Mouse (Mus musculus) intestine, embryonic 16.5 days (tissue): ENCODE measurements around the gene Bicral. TPM values are rescaled to one million over a fixed set of nuclear protein-coding genes. Genes with fewer than 3 reads are reported as not detected.

Source experiments
- ATAC-seq: fragments of 200-750 bp; cut with Nextera tagmentation; 2 replicates; pipeline ENCODE4 v1.8.0; 2017; ENCODE audit warnings: moderate TSS enrichment, moderate library complexity
- H3K27ac ChIP-seq: fragments of 300-500 bp; sonication (generic); 2 replicates; pipeline ENCODE4 v1.5.1; 2014; ENCODE audit warnings: mild to moderate bottlenecking, low read length
- H3K27me3 ChIP-seq: fragments of 300-500 bp; sonication (generic); replicated peaks from 2 replicates; pipeline ENCODE4 v1.6.1; 2014; ENCODE audit warnings: low read length, control low read depth, mixed read lengths; ENCODE audit not compliant: control insufficient read depth, insufficient read depth
- H3K36me3 ChIP-seq: fragments of 300-500 bp; sonication (generic); 2 replicates; pipeline ENCODE4 v1.6.1; 2014; ENCODE audit warnings: low read length, control low read depth; ENCODE audit not compliant: control insufficient read depth, insufficient read depth
- H3K4me1 ChIP-seq: fragments of 300-500 bp; sonication (generic); 2 replicates; pipeline ENCODE4 v1.6.1; 2014; ENCODE audit warnings: low read length, control low read depth, mixed read lengths; ENCODE audit not compliant: control insufficient read depth, insufficient read depth
- H3K4me2 ChIP-seq: fragments of 300-500 bp; sonication (generic); 2 replicates; pipeline ENCODE4 v1.6.1; 2014; ENCODE audit warnings: low read depth, low read length, control low read depth
- H3K4me3 ChIP-seq: fragments of 300-500 bp; sonication (generic); 2 replicates; pipeline ENCODE4 v1.5.1; 2014; ENCODE audit warnings: mild to moderate bottlenecking, low read length
- H3K9ac ChIP-seq: fragments of 300-500 bp; sonication (generic); 2 replicates; pipeline ENCODE4 v1.6.1; 2014; ENCODE audit warnings: low read depth, low read length
- H3K9me3 ChIP-seq: fragments of 300-500 bp; sonication (generic); 2 replicates; pipeline ENCODE4 v1.6.1; 2016; ENCODE audit warnings: low read length, control low read depth; ENCODE audit not compliant: control insufficient read depth
- WGBS: fragments of 180-500 bp; shearing (Covaris S2); extraction: QIAGEN DNeasy Blood & Tissue Kit; methylation state at CpG from one replicate; pipeline ENCODE4 v1.1.7; 2014; 5-methylcytosine and 5-hydroxymethylcytosine counted together
- polyA plus RNA-seq: library from polyadenylated mRNA; unstranded; fragments of >200 nt; fragmentation: Nextera tagmentation; extraction: Ambion mirVana; gene quantifications from 2 replicates; pipeline ENCODE4 v1.2.1, GENCODE M21; 2015

Gene Bicral
- polyA plus RNA-seq = 3.0 TPM in 2 replicates

DNA sequence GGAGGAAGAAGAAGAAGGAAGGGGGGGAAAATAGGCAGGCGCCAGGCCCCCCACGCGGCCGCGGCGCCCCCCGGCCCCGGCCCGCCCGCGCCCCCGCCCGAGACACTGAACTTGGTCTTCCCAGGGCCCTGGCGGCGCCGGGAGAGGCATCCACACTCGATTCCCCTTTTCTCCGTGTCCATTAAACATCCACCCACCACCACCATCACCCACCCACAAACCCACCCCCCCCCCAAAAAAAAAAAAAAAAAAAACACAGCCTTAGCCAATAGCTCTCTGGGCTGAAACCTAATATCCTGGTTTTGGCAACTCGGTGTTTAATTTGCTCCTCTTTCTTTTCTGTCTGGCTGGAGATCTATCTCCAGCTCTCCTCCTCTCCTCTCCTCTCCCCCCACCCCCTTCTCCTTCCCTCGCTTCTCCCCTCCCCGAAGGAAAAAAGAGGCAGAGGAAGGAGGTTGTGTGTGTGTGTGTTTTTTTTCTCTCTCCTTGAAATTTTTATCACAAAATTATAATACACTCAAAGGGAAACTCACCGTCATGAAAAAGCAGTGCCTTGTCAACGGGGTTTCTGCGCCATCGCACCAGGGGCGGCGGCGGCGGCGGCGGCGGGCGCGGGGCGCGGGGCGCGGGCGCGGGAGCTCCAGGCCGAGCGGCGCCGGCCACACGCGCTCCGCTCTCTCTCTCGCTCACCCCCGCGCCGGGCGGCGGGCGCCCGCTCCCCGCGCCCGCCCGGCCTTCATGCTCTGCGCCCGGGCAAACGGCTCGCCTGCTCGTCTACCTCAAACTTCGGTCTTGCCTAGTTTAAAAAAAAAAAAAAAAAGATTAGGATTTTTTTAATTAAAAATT, at the start of gene Bicral:
Gene Bicral (minus strand): TSS at position 580 of the 846 bp plus-strand sequence.
- peak; percentile 66 for ATAC-seq
- Histone ChIP-seq H3K9ac (peak within 1 kb of the TSS; percentile 100), H3K4me3 (peak within 1 kb of the TSS; percentile 82), H3K4me2 (peak within 1 kb of the TSS; percentile 45), H3K9me3 (no peaks in the 10 kb centered on the region), H3K27ac (peak within 1 kb of the TSS; percentile 100), H3K36me3 (no peaks in the 10 kb centered on the region), H3K4me1 (peaks cover 18% of the 10 kb centered on the region), H3K27me3 (no peaks in the 10 kb centered on the region)
- WGBS = under 1% methylated on average over 59 of the region's 65 CpGs

DNA sequence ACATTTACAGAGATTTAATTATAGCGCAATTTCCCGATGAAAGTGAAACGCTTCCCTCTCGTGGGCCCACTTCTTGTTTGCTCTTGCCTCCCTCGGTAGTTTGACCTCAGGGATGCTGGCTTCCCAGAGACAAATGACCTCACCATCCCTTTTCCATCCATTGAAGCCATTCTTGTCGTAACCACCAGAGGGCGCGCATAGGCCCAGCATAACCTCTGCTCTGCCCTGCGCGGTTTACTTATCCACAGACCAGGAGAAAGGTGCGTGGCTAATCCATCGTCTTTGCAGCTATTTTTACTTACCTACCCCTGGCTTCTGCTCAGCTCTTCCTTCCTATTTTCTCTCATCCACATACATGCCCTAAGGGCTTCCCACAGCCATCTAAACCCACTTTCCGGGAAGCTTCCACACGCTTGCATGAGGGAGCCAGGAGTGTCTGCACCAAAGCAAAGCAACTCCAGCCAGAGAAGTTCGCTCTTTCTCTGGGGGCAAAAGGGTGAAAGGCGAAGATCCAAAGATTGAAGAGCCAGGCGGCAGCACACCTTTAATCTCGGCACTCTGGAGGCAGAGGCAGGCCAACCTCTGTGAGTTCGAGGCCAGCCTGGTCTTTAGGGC, 45.7 kb upstream of the Bicral start:
- Histone ChIP-seq H3K4me2 (no peak overlapping the region), H3K27ac (no peak overlapping the region), H3K4me1 (peaks cover 3% of the 10 kb centered on the region; the same call in 1 of the 2 replicates), H3K4me3 (no peak overlapping the region), H3K9me3 (no peaks in the 10 kb centered on the region), H3K36me3 (no peaks in the 10 kb centered on the region), H3K27me3 (no peaks in the 10 kb centered on the region), H3K9ac (no peak overlapping the region)
- 22% methylated on average over 19 of the region's 19 CpGs for WGBS
- peak; percentile 79; the same call in 1 of the 2 replicates for ATAC-seq

DNA sequence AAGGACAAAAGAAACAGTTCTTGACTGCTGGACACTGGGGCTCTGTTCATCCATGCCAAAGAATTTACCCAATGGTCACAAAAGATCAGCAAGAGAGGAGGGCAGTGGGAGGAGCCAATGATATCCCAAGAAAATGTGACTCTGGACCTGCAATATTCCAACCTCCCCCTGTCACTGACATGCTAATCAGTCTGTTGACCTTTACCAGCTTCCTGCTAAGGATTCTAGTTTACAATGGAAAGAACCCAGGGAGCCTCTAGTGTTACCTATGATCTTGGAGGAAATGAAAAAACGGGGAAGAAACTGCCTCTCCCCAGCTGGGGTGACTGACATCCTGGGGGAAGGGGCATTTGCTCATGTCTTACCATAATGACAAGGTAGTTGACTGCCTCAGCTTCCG, 42.7 kb upstream of the Bicral start:
- 60% methylated on average over 2 of the region's 2 CpGs for WGBS
- Histone ChIP-seq H3K9me3 (no peaks in the 10 kb centered on the region), H3K9ac (no peak overlapping the region), H3K27me3 (no peaks in the 10 kb centered on the region), H3K36me3 (no peaks in the 10 kb centered on the region), H3K4me1 (peaks cover 5% of the 10 kb centered on the region), H3K27ac (no peak overlapping the region), H3K4me2 (no peak overlapping the region), H3K4me3 (no peak overlapping the region)
- no peak for ATAC-seq

DNA sequence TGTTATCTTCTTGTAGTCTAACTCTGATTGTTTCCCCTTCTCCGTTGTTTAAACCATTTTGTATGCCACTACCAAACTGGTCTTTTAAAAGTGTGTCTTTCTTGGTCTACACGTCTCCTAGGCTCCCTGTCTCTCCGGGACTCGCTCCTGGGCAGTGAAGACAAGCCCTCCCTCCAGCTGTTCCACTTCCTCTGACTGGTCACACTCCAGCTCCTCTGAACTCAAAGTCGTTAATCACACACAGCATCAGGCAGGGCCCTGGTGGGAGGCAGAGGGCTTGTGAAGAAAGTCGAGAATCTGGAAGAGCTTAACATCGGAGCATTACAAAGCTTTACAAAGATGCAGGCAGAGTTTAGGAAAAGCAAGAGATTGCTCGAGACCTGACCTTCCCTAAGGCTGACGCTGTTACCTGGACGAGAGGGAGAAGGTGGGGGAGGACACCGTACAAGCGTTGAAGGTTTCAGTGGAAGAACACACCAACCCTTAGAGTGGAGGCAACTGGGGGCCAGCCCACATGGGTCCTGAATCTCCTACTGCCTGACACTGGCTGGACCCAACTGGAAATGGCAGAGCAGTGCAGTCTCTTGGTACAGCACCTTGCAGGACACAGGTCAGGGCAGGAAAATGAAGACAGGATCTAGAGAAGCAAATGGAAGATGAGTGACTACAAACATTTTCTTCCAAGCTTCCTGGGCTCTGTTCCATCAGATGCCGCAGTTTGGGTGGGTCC, 39.1 kb upstream of the Bicral start:
- H3K9me3 ChIP-seq = no peaks in the 10 kb centered on the region
- H3K9ac ChIP-seq = no peak overlapping the region
- H3K4me2 ChIP-seq = no peak overlapping the region
- no peak overlapping the region for H3K4me3 ChIP-seq
- H3K27me3 ChIP-seq = no peaks in the 10 kb centered on the region
- no peak overlapping the region for H3K27ac ChIP-seq
- 0 out of 2 replicates have a peak, but pooled peaks have one; percentile 50 for ATAC-seq
- peaks cover 9% of the 10 kb centered on the region for H3K4me1 ChIP-seq
- H3K36me3 ChIP-seq = no peaks in the 10 kb centered on the region
- 44% methylated on average over 13 of the region's 13 CpGs for WGBS

DNA sequence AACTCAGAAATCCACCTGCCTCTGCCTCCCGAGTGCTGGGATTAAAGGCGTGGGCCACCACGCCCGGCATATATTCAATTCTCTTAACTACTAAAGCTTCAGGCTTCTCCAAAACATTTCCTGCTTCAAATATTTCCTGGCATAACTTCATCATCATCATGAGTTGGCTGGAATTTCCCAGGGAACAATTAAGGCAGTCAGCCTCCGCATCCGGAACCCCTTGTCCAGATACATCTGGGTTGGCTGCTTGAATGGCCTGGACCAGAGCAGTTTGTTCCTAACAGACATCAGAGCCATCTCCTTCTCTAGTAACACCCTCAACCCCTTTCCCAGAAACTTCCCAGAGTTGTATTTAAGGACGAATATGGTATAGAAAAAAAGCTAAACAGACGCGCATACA, 37.1 kb upstream of the Bicral start:
- Histone ChIP-seq H3K27me3 (no peaks in the 10 kb centered on the region), H3K4me1 (peaks cover 18% of the 10 kb centered on the region), H3K36me3 (no peaks in the 10 kb centered on the region), H3K9me3 (no peaks in the 10 kb centered on the region), H3K4me2 (no peak overlapping the region), H3K9ac (no peak overlapping the region), H3K27ac (no peak overlapping the region), H3K4me3 (no peak overlapping the region)
- 86% methylated on average over 9 of the region's 9 CpGs for WGBS
- ATAC-seq = no peak

DNA sequence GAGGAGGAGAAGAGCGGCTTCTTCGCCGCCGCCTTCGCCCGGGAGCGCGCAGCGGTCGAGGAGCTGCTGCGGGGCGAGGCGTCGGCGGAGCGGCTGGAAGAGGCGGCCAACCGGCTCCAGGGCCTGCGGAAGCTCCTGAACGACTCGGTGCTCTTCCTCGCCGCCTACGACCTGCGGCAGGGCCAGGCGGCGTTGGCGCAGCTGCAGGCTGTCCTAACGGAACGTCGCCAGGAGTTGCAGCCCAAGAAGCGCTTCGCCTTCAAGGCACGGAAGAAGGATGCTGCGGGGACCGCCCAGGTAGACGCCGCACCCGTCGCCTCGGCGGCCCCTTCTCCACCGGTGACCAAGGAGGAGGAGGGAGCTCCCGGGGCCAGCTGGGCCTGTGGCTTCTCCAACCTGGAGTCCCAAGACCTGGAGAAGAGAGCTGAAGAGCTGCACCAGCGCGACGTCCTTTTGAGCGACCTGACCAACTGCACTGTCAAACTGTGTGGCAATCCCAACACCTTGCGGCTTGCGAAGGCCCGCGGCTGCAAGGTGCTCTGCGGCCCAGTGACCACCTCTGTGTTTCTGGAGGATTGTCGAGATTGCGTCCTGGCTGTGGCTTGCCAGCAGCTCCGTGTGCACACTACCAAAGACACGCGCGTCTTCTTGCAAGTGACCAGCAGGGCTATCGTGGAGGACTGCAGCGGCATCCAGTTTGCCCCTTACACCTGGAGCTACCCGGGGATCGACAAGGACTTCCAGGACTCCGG, 32.7 kb upstream of the Bicral start:
- WGBS = under 1% methylated on average over 58 of the region's 64 CpGs
- Histone ChIP-seq H3K4me1 (peaks cover 21% of the 10 kb centered on the region), H3K9me3 (no peaks in the 10 kb centered on the region), H3K4me2 (peak overlapping the region; percentile 97), H3K27me3 (no peaks in the 10 kb centered on the region), H3K36me3 (no peaks in the 10 kb centered on the region), H3K4me3 (peak overlapping the region; percentile 87), H3K27ac (peak overlapping the region; percentile 87), H3K9ac (peak overlapping the region; percentile 90)
- peak; percentile 22 for ATAC-seq

DNA sequence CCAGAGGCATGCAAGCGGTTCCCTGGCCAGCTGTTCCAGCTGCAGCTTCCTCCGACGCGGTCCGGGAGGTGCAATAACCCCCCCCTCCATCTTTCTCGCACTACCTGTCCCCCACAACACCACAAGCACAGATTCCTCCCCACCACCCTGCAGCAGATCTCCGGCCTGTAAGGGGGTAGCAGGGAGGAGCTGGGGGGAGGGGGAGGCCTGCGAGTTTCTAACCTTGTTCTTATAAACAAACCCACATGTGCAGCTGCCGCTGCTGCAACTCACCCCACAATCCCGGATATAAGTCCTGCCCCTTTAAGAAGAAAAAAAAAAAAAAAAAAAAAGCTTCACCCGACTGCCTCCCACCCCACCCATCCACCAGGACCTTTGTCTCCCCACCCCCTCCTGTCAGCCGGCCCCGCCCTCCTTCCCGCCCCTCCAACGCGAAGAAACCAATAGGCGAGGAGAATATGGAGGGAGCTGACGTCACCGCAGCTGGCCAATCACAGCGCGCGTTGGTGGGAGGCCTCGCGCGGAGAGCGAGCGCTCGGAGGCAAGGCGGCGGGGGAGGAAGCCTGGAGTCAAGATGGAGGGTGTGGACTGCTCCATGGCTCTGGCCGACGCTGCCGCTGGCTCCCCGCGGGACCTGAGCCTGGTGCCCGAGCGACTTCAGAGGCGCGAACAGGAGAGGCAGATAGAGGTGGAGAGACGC, 32.0 kb upstream of the Bicral start, which contains the start of gene Tbcc:
Gene Tbcc (plus strand): TSS at position 569 of the 700 bp plus-strand sequence.
- H3K4me2 ChIP-seq = peak within 1 kb of the TSS; percentile 97
- H3K4me1 ChIP-seq = peaks cover 27% of the 10 kb centered on the region
- H3K36me3 ChIP-seq = no peaks in the 10 kb centered on the region
- no peaks in the 10 kb centered on the region for H3K27me3 ChIP-seq
- peak within 1 kb of the TSS; percentile 87 for H3K4me3 ChIP-seq
- H3K27ac ChIP-seq = peak within 1 kb of the TSS; percentile 97
- WGBS = under 1% methylated on average over 40 of the region's 40 CpGs
- peak within 1 kb of the TSS; percentile 90 for H3K9ac ChIP-seq
- ATAC-seq = peak; percentile 93
- no peaks in the 10 kb centered on the region for H3K9me3 ChIP-seq

DNA sequence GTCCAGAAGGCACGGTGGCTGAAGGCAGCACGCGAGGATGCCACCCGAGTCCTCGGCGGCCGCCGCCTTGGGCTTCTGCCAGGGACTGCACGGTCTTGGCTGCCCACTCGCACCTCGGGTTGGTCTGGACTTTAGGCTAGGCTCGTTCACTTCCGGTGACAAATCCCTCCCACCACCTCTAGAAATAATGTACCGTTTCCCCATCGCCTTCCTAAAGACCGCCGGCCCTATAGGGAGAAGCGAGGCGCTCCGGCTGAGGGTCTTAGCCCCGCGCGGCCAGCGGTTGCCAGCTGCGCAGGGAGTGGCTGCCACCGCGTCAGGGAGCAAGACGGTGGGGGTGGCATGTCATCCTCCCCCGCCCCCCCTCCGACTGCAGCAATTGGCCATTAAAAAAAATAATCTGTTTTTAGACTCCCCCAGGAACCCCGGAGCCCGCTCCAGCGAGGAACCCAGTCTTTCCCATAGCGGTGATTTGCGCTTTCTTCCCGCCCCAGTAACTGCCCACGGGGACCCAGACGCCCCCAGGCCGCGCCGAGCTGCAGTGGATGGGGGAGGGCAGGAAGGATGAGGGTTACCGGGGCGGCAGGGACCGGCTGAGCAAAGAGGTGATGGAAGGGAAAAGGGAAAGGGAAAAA, 31.3 kb upstream of the Bicral start:
- peak; percentile 54 for ATAC-seq
- H3K4me1 ChIP-seq = peaks cover 27% of the 10 kb centered on the region
- H3K9ac ChIP-seq = peak overlapping the region; percentile 78
- no peaks in the 10 kb centered on the region for H3K9me3 ChIP-seq
- peak overlapping the region; percentile 97 for H3K27ac ChIP-seq
- H3K36me3 ChIP-seq = no peaks in the 10 kb centered on the region
- WGBS = under 1% methylated on average over 44 of the region's 44 CpGs
- H3K4me2 ChIP-seq = peak overlapping the region; percentile 77
- H3K27me3 ChIP-seq = no peaks in the 10 kb centered on the region
- peak overlapping the region; percentile 76 for H3K4me3 ChIP-seq
